Mouse (Mus musculus) myocyte (in vitro differentiated cells): ENCODE measurements around the gene Tubb4a.

ENCODE experiments used
- CEBPB ChIP-seq: IDR thresholded peaks from 2 replicates; pipeline ENCODE4 v1.6.1; 2011; ENCODE audit warnings: mild to moderate bottlenecking, moderate library complexity; ENCODE audit not compliant: poor library complexity, insufficient read depth, severe bottlenecking
- MAX ChIP-seq: IDR thresholded peaks from one replicate; pipeline ENCODE4 v1.6.1; 2011; ENCODE audit warnings: low read depth, mild to moderate bottlenecking, control low read depth
- MYOD1 ChIP-seq, 3 experiments: IDR thresholded peaks; one replicate each; pipeline ENCODE4 v1.6.1; 2011; ENCODE audit warnings: control low read depth in 2 of 3, low read depth in 2 of 3, mild to moderate bottlenecking in 2 of 3, moderate library complexity in 1 of 3; ENCODE audit not compliant: insufficient read length in 2 of 3, control insufficient read depth in 1 of 3
- POLR2A ChIP-seq: IDR thresholded peaks from one replicate; pipeline ENCODE4 v1.6.1; 2011; ENCODE audit warnings: low read depth, mild to moderate bottlenecking, control low read depth, moderate library complexity; ENCODE audit not compliant: insufficient read length
- POLR2AphosphoS2 ChIP-seq: IDR thresholded peaks from one replicate; pipeline ENCODE4 v1.6.1; 2011; ENCODE audit warnings: low read depth, control low read depth; ENCODE audit not compliant: insufficient read length
- TCF12 ChIP-seq: IDR thresholded peaks from one replicate; pipeline ENCODE4 v1.6.1; 2011; ENCODE audit warnings: mild to moderate bottlenecking, control low read depth; ENCODE audit not compliant: poor library complexity, insufficient read depth, severe bottlenecking
- TCF3 ChIP-seq: IDR thresholded peaks from one replicate; pipeline ENCODE4 v1.6.1; 2011; ENCODE audit warnings: low read depth, control low read depth; ENCODE audit not compliant: insufficient read length
- USF1 ChIP-seq: IDR thresholded peaks from one replicate; pipeline ENCODE4 v1.6.1; 2011; ENCODE audit warnings: low read depth, mild to moderate bottlenecking, control low read depth, moderate library complexity

DNA sequence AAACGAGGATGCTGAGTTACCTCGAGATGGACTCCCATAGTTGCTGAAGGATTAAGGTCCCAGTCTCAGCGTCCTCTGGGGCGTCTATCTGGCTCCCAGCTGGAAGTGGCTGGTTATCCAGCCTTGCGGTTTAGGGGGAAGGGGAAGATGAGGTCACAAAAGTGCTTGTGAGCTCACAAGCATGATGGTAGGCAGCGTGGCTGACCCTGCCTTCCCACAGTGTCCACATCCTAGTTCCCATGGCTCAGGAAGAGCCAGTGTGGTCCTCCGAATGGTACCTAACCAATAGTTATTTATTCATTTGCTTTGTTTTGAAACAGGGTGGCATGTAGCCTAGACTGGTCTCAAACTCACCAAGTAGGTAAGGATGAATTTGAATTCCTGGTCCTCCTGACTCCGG is 46.0 kb downstream of the Tubb4a start, which contains the start of gene Slc25a41:
- no peak for TF ChIP-seq POLR2A
- no peak for TF ChIP-seq POLR2AphosphoS2
- no peak for TF ChIP-seq USF1
- no peak for TF ChIP-seq TCF12
- TF ChIP-seq MAX: no peak
- no peak for TF ChIP-seq TCF3
- no peak for TF ChIP-seq MYOD1 (IDR thresholded peaks at IDR 0.05; ENCODE audit: control insufficient read depth in 1 of 3, insufficient read length in 2 of 3, low read depth in 2 of 3)
- no peak for TF ChIP-seq CEBPB
